Mouse (Mus musculus) thymus, adult 2 months (tissue): Measurements from ENCODE around the gene Gabarap. TPM values are rescaled to one million over a fixed set of nuclear protein-coding genes. Genes with fewer than 3 reads are reported as not detected.

Experiments
- DNase-seq: peaks from one replicate; pipeline ENCODE4 v3.0.0; 2021
- H3K27ac ChIP-seq: fragments of 200-500 bp; 2 replicates; pipeline ENCODE4 v1.5.1; 2012; ENCODE audit warnings: low read length, control low read depth; ENCODE audit not compliant: control insufficient read depth, insufficient read depth
- H3K27me3 ChIP-seq: fragments of 200-500 bp; 2 replicates; pipeline ENCODE4 v1.6.1; 2012; ENCODE audit warnings: mild to moderate bottlenecking, low read length, moderate library complexity, mixed read lengths; ENCODE audit not compliant: control insufficient read depth, insufficient read depth
- H3K36me3 ChIP-seq: fragments of 200-500 bp; 2 replicates; pipeline ENCODE4 v1.6.1; 2012; ENCODE audit warnings: mild to moderate bottlenecking, low read length, moderate library complexity; ENCODE audit not compliant: control insufficient read depth, insufficient read depth
- H3K4me1 ChIP-seq: fragments of 200-500 bp; replicated peaks from 2 replicates; pipeline ENCODE4 v1.6.1; 2012; ENCODE audit warnings: low read length; ENCODE audit not compliant: control insufficient read depth, insufficient read depth
- H3K4me3 ChIP-seq: fragments of 200-500 bp; 2 replicates; pipeline ENCODE4 v1.5.1; 2012; ENCODE audit warnings: mild to moderate bottlenecking, low read length, control low read depth, moderate library complexity; ENCODE audit not compliant: control insufficient read depth, insufficient read depth
- CTCF ChIP-seq: fragments of 200-500 bp; IDR thresholded peaks from 2 replicates; pipeline ENCODE4 v1.5.1; 2012; ENCODE audit warnings: mild to moderate bottlenecking, control low read depth, low read length, moderate library complexity, borderline replicate concordance; ENCODE audit not compliant: control insufficient read depth, poor library complexity, insufficient read depth; ENCODE audit errors: extremely low read depth
- POLR2A ChIP-seq: fragments of 200-500 bp; IDR thresholded peaks from 2 replicates; pipeline ENCODE4 v1.6.1; 2012; ENCODE audit warnings: mild to moderate bottlenecking, low read length, control low read depth, moderate library complexity; ENCODE audit not compliant: control insufficient read depth, poor library complexity, insufficient read depth; ENCODE audit errors: extremely low read depth
- WGBS: fragments of 180-500 bp; shearing (Covaris S2); methylation state at CpG from one replicate; pipeline ENCODE4 v1.1.7; 2018; 5-methylcytosine and 5-hydroxymethylcytosine counted together
- polyA plus RNA-seq: library from polyadenylated mRNA; depleted of rRNA; stranded (reverse); fragments of >200 nt; gene quantifications from 2 replicates; pipeline ENCODE4 v1.2.3, GENCODE M21; 2012

The Gabarap gene
- polyA plus RNA-seq, 1 experiment, result 395 TPM

DNA sequence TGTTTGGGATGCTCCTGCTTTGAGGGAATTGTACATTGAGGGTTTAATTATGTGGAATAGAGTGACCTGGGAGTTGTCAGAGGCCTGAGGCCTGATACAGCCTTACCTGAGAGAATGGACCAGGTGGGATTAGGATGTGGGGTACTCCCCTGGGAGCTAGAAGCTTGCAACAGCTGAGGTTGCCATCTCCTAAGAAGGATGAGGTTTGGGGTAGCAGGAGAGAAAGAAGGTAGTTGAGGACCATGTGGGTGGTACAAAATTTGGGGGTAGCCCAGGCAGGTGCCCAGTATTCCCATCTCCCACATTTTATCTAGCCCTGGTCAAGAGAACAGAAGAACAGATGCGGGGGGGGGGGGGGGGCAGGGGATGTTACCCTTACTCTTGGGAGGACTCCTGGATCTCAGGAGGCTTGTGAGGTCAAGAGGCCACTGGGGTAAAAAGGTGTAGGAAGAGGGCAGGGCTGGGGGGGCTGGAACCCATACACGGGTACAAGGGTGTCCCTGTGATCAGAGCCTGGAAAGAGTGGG is 28.6 kb downstream of the Gabarap start:
- 9% methylated on average over 2 of the region's 2 CpGs for whole genome bisulfite sequencing
- Histone ChIP-seq H3K36me3 (no peaks in the 10 kb centered on the region), H3K27ac (peak overlapping the region; percentile 84), H3K27me3 (no peaks in the 10 kb centered on the region), H3K4me3 (peak overlapping the region; percentile 37), H3K4me1 (peaks cover 48% of the 10 kb centered on the region)
- no peak for DNase-seq
- TF ChIP-seq CTCF (no peak), POLR2A (0 out of 2 replicates have a peak, but pooled peaks have one; percentile 39)

- Histone ChIP-seq H3K27ac (peak overlapping the region; percentile 84), H3K36me3 (no peaks in the 10 kb centered on the region), H3K4me3 (peak overlapping the region; percentile 37), H3K27me3 (no peaks in the 10 kb centered on the region), H3K4me1 (peaks cover 46% of the 10 kb centered on the region)
- peak; percentile 64 for DNase-seq
- WGBS, result 8% methylated on average over 8 of the region's 8 CpGs
- TF ChIP-seq CTCF, result no peak
- TF ChIP-seq POLR2A, result no peak; the same call in 1 of the 2 replicates
These were observed 29.2 kb downstream of the Gabarap start for GRCm38 (mm10) chr11:70020022-70020631.

GRCm38 (mm10) chr11:70020731-70021263 is 29.9 kb downstream of the Gabarap start:
- Histone ChIP-seq H3K36me3 (no peaks in the 10 kb centered on the region), H3K27me3 (no peaks in the 10 kb centered on the region), H3K4me1 (peaks cover 46% of the 10 kb centered on the region), H3K27ac (peak overlapping the region; percentile 84), H3K4me3 (peak overlapping the region; percentile 42)
- TF ChIP-seq POLR2A, result no peak
- peak; percentile 62; the same call in 1 of the 2 replicates for TF ChIP-seq CTCF
- WGBS, result 1% methylated on average over 8 of the region's 8 CpGs
- peak; percentile 71 for DNase-seq

GRCm38 (mm10) chr11:70021264-70022132 is 30.6 kb downstream of the Gabarap start:
- DNase-seq, result peak; percentile 89
- Histone ChIP-seq H3K4me1 (peaks cover 46% of the 10 kb centered on the region), H3K36me3 (no peaks in the 10 kb centered on the region), H3K27ac (no peak overlapping the region), H3K27me3 (no peaks in the 10 kb centered on the region), H3K4me3 (peak overlapping the region; percentile 42)
- WGBS, result 7% methylated on average over 40 of the region's 40 CpGs
- TF ChIP-seq CTCF (no peak), POLR2A (no peak; the same call in 1 of the 2 replicates)

DNA sequence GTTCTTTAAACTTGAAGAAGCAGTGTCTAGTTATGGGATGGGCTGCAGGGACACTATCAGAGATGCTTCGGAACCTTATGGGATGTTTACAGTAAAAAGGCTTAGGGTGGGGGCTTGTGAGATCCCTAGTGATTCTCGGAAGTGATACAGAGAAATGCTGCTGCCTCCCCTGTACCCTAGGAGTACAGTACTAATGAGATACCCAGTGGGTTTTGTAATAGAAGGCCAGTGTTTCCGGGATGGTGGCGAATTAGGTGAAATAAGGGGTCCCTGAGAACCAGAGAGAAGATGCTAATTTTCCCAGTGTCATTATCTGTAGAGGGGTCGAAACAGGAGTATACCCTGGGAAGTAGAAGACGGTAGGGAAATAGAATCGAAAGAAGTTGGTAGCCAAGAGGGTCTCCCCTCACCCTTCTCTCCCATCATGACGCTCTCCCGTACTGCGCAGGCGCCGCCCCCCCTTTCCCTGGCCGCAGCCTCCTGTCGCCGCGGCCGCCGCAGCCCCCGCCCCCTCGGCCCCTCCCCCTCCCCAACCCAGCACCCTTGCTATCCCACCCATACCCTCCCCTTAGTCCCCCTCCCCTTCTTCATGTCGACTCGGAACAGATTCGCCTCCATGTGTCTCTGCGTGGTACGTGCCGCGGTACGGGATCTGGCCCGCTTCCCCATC is 32.7 kb downstream of the Gabarap start:
- Histone ChIP-seq H3K4me3 (no peak overlapping the region), H3K27me3 (no peaks in the 10 kb centered on the region), H3K36me3 (no peaks in the 10 kb centered on the region), H3K27ac (no peak overlapping the region), H3K4me1 (peaks cover 53% of the 10 kb centered on the region)
- TF ChIP-seq POLR2A (no peak), CTCF (no peak)
- DNase-seq, result no peak
- WGBS, result 73% methylated on average over 29 of the region's 29 CpGs

DNA sequence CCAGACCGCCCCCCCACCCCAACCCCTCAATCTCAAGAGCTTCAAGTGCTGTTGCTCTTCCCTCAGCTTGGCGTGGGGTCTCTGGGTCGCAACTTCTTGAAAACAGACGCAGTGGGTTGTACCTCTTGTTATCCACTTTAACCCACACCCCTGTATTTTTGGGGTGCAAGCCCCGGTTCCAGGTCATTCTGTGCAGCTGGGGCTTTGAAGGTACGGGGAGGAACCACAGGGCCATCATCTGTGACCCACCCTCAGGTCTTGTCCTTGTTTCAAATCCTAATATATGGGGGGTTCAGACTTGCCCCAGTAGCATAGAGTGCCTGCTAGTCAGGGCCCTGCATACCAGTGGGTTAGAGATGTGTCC is 33.2 kb downstream of the Gabarap start:
- H3K4me1 ChIP-seq, result peaks cover 55% of the 10 kb centered on the region

More for the DNA sequence above, 33.2 kb downstream of the Gabarap start:
- no peak overlapping the region for H3K4me3 ChIP-seq
- TF ChIP-seq CTCF, result no peak
- TF ChIP-seq POLR2A, result no peak
- no peaks in the 10 kb centered on the region for H3K36me3 ChIP-seq
- no peak for DNase-seq
- no peaks in the 10 kb centered on the region for H3K27me3 ChIP-seq
- no peak overlapping the region for H3K27ac ChIP-seq
- WGBS, result 70% methylated on average over 6 of the region's 6 CpGs
